Comparison of ENCODE assay signal across 14 mouse cellular contexts in the genomic region with DNA sequence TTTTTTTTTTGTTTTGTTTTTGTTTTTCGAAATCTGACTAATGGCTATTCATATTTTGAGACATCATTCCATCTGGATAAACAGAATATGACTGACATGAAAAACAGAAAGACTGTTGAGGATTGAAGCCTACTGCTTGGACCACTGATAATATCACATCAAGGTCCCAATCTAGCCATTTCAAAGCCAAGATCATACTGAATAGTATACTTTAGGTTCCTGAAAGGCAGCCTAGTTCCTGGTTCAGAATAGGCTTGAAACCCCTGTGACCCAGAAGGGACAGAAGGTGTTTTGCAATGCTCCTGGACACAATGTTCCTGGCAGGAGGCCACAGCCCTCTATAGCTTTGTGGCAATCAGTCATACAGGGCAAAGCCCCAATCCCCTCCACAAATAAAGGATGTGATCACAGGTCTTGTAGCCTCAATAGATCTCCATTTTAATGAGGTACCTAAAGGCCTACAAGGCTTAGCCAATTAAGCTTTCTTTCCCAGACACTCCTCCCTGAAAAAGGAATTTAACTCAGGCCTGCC. TPM values are rescaled to one million over a fixed set of nuclear protein-coding genes. Genes with fewer than 3 reads are reported as not detected.
A peak's percentile ranks its signal among the peaks of the same experiment; 100 is the strongest.
DNase-seq lines count a peak whose midpoint lies in the region; ATAC-seq lines count a peak whose summit lies in the region.
"Had no signal": no experiment of that assay in that cellular context is flagged by ENCODE, and none has a peak within 500 bp of the region (broad histone marks: within the 10 kb centered on the region; RNA-seq: fewer than 3 reads in every experiment).

No protein-coding gene starts in this region.

- no peaks in the 10 kb centered on the region for H3K4me1 ChIP-seq in hindbrain, embryonic 14.5 days (replicated peaks; ENCODE audit: control insufficient read depth, insufficient read depth, low read length)
- H3K4me1 ChIP-seq in hindbrain, embryonic 13.5 days (replicated peaks), result no peaks in the 10 kb centered on the region

- no peaks in the 10 kb centered on the region for H3K27me3 ChIP-seq in hindbrain, embryonic 14.5 days (ENCODE audit: control insufficient read depth, insufficient read depth, low read length)
- H3K27me3 ChIP-seq in hindbrain, embryonic 13.5 days, result no peaks in the 10 kb centered on the region

- H3K9ac ChIP-seq in hindbrain, embryonic 14.5 days, result no peak overlapping the region
- H3K9ac ChIP-seq in hindbrain, embryonic 13.5 days, result no peak overlapping the region

- H3K4me2 ChIP-seq in hindbrain, embryonic 14.5 days (replicated peaks), result no peak overlapping the region
- no peak overlapping the region for H3K4me2 ChIP-seq in hindbrain, embryonic 13.5 days

- WGBS in hindbrain, embryonic 14.5 days, result 67% methylated on average over 1 of the region's 1 CpGs
- 74% methylated on average over 1 of the region's 1 CpGs for WGBS in hindbrain, embryonic 13.5 days

- no peaks in the 10 kb centered on the region for H3K36me3 ChIP-seq in hindbrain, embryonic 14.5 days (replicated peaks; ENCODE audit: control insufficient read depth, insufficient read depth)
- H3K36me3 ChIP-seq in hindbrain, embryonic 13.5 days, result no peaks in the 10 kb centered on the region

- DNase-seq in adrenal gland, adult 2 months, result peak; percentile 35
- DNase-seq in adrenal gland, postnatal 25 days, result no peak
- no peak for DNase-seq in hindbrain, embryonic 14.5 days (ENCODE audit: low spot score)
- peak; percentile 34 for DNase-seq in adipocyte (ENCODE audit: low spot score)
- DNase-seq in cerebellum, adult 9-11 months, result no peak
- DNase-seq in urinary bladder, postnatal 14 days (ENCODE audit: low spot score), result no peak
- DNase-seq: heart, postnatal 4 days; kidney, adult 8-10 months had no signal

- no peaks in the 10 kb centered on the region for H3K9me3 ChIP-seq in hindbrain, embryonic 14.5 days (ENCODE audit: control insufficient read depth, low read length)
- H3K9me3 ChIP-seq in hindbrain, embryonic 13.5 days, result no peaks in the 10 kb centered on the region

- H3K27ac ChIP-seq in hindbrain, embryonic 14.5 days, result no peak overlapping the region
- no peak overlapping the region for H3K27ac ChIP-seq in hindbrain, embryonic 13.5 days

- no peak overlapping the region for H3K4me3 ChIP-seq in hindbrain, embryonic 14.5 days (replicated peaks; ENCODE audit: low read length)
- H3K4me3 ChIP-seq in hindbrain, embryonic 13.5 days, result no peak overlapping the region

- ATAC-seq in hindbrain, embryonic 14.5 days (ENCODE audit: low FRiP score), result 0 out of 2 replicates have a peak, but pooled peaks have one; percentile 40
- no peak for ATAC-seq in hindbrain, embryonic 13.5 days (ENCODE audit: low FRiP score)
- peak; percentile 47 to 66; a peak in 2 of 4 replicates for ATAC-seq in hematopoietic stem cell, adult 5-6 weeks (replicated peaks in 1 of 2; ENCODE audit: insufficient read depth in 1 of 2, low FRiP score in 2 of 2, low TSS enrichment in 1 of 2, low read depth in 1 of 2, poor library complexity in 2 of 2, severe bottlenecking in 2 of 2)

RNA-seq across cellular contexts. Expression of a gene that starts 3.2 kb away (rescaled TPM):
- total RNA-seq in adrenal gland, adult 2 months (2021), result 1 to 10 TPM in 1 of 2 experiments, under 1 TPM in 1; 0.66 to 1.1 TPM
- 0.10 and 0.28 TPM in 2 replicates for polyA plus RNA-seq in adrenal gland, adult 2 months (2012; rRNA removed)
- not detected in 2 replicates for total RNA-seq in adrenal gland, postnatal 25 days (2021)
- polyA plus RNA-seq in hindbrain, embryonic 14.5 days (2014; fragmentation: Nextera tagmentation; extraction: Ambion mirVana), result 0.47 TPM in 1 of 2 replicates, not detected in the other
- polyA plus RNA-seq in hindbrain, embryonic 13.5 days (2015; fragmentation: Nextera tagmentation; extraction: Ambion mirVana), result not detected in 2 replicates
- 106 and 442 TPM in 2 replicates for total RNA-seq in hematopoietic stem cell, adult 5-6 weeks (2017)
- total RNA-seq: layer of hippocampus, adult 8-10 months; left cerebral cortex, postnatal 36 days had no signal

RNA-seq across cellular contexts. Expression of a gene that starts 48.7 kb away (rescaled TPM):
- not detected for total RNA-seq in adrenal gland, adult 2 months (2021)
- not detected in 2 replicates for polyA plus RNA-seq in adrenal gland, adult 2 months (2012; rRNA removed)
- total RNA-seq in adrenal gland, postnatal 25 days (2021), result not detected in 2 replicates
- not detected in 2 replicates for polyA plus RNA-seq in hindbrain, embryonic 14.5 days (2014; fragmentation: Nextera tagmentation; extraction: Ambion mirVana)
- polyA plus RNA-seq in hindbrain, embryonic 13.5 days (2015; fragmentation: Nextera tagmentation; extraction: Ambion mirVana), result not detected in 2 replicates
- total RNA-seq in hematopoietic stem cell, adult 5-6 weeks (2017), result not detected in 2 replicates
- total RNA-seq: gastrocnemius, postnatal 4 days; heart, postnatal 4 days; layer of hippocampus, adult 8-10 months; left cerebral cortex, postnatal 36 days had no signal
- polyA plus RNA-seq: cortical plate, adult 2 months had no signal

RNA-seq across cellular contexts. Expression of a gene that starts 57.6 kb away (rescaled TPM):
- total RNA-seq in adrenal gland, adult 2 months (2021), result not detected
- 0.59 TPM in 1 of 2 replicates, not detected in the other for polyA plus RNA-seq in adrenal gland, adult 2 months (2012; rRNA removed)
- total RNA-seq in adrenal gland, postnatal 25 days (2021), result not detected in 2 replicates
- polyA plus RNA-seq in hindbrain, embryonic 14.5 days (2014; fragmentation: Nextera tagmentation; extraction: Ambion mirVana), result 1.3 and 1.4 TPM in 2 replicates
- 0.60 and 1.4 TPM in 2 replicates for polyA plus RNA-seq in hindbrain, embryonic 13.5 days (2015; fragmentation: Nextera tagmentation; extraction: Ambion mirVana)
- 0.69 TPM in 1 of 2 replicates, not detected in the other for total RNA-seq in hematopoietic stem cell, adult 5-6 weeks (2017)
- total RNA-seq: gastrocnemius, postnatal 4 days; heart, postnatal 4 days had no signal

Comparison
In these comparisons a context has a peak if more than half of its experiments do, and no peak if none do; other contexts are left out.
1. DNase-seq: peak in adrenal gland, adult 2 months (single experiment) and adipocyte (single experiment); none in adrenal gland, postnatal 25 days (single experiment), hindbrain, embryonic 14.5 days (single experiment), cerebellum, adult 9-11 months (single experiment) and urinary bladder, postnatal 14 days (single experiment).
2. RNA of a gene that starts 3.2 kb away (total RNA-seq): 106 to 442 TPM in hematopoietic stem cell, adult 5-6 weeks; 0.66 to 1.1 TPM in adrenal gland, adult 2 months and not detected in adrenal gland, postnatal 25 days; every median in the first group is over 10 times any median in the second.